Mouse (Mus musculus) forebrain, embryonic 14.5 days (tissue): ENCODE data around the gene Iqschfp. TPM values are rescaled to one million over a fixed set of nuclear protein-coding genes. Genes with fewer than 3 reads are reported as not detected.

Source experiments
- ATAC-seq: fragments of 200-750 bp; cut with Nextera tagmentation; 2 replicates; pipeline ENCODE4 v1.8.0; 2017; ENCODE audit warnings: mild to moderate bottlenecking, moderate library complexity
- DNase-seq: peaks from one replicate; pipeline ENCODE4 v3.0.0-alpha.2; 2015; ENCODE audit warnings: low spot score
- H3K27ac ChIP-seq: fragments of 300-500 bp; sonication (generic); 2 replicates; pipeline ENCODE4 v1.5.1; 2014; ENCODE audit warnings: low read depth, mild to moderate bottlenecking, control low read depth, low read length, moderate library complexity
- H3K27me3 ChIP-seq: fragments of 300-500 bp; sonication (generic); replicated peaks from 2 replicates; pipeline ENCODE4 v1.6.1; 2014; ENCODE audit warnings: low read length, control low read depth, mixed read lengths; ENCODE audit not compliant: control insufficient read depth, insufficient read depth
- H3K36me3 ChIP-seq: fragments of 300-500 bp; sonication (generic); 2 replicates; pipeline ENCODE4 v1.6.1; 2014; ENCODE audit warnings: low read length, control low read depth; ENCODE audit not compliant: control insufficient read depth, insufficient read depth
- H3K4me1 ChIP-seq: fragments of 300-500 bp; sonication (generic); 2 replicates; pipeline ENCODE4 v1.6.1; 2014; ENCODE audit warnings: antibody characterized with exemption, low read length, control low read depth; ENCODE audit not compliant: control insufficient read depth, insufficient read depth
- H3K4me2 ChIP-seq: fragments of 300-500 bp; sonication (generic); 2 replicates; pipeline ENCODE4 v1.6.1; 2014; ENCODE audit warnings: mild to moderate bottlenecking, control low read depth, low read length
- H3K4me3 ChIP-seq: fragments of 300-500 bp; sonication (generic); 2 replicates; pipeline ENCODE4 v1.5.1; 2014; ENCODE audit warnings: low read depth, low read length, control low read depth
- H3K9ac ChIP-seq: fragments of 300-500 bp; sonication (generic); 2 replicates; pipeline ENCODE4 v1.6.1; 2014; ENCODE audit warnings: mild to moderate bottlenecking, low read length, control low read depth, moderate library complexity
- H3K9me3 ChIP-seq: fragments of 300-500 bp; sonication (generic); replicated peaks from 2 replicates; pipeline ENCODE4 v1.6.1; 2016; ENCODE audit warnings: low read length, control low read depth, mixed read lengths; ENCODE audit not compliant: control insufficient read depth
- WGBS: fragments of 180-500 bp; shearing (Covaris S2); extraction: QIAGEN DNeasy Blood & Tissue Kit; methylation state at CpG from one replicate; pipeline ENCODE4 v1.1.7; 2014; 5-methylcytosine and 5-hydroxymethylcytosine counted together
- polyA plus RNA-seq: library from polyadenylated mRNA; unstranded; fragments of >200 nt; fragmentation: Nextera tagmentation; extraction: Ambion mirVana; gene quantifications from 2 replicates; pipeline ENCODE4 v1.2.1, GENCODE M21; 2014

Iqschfp gene
- polyA plus RNA-seq, 1 experiment from 2014 or later, result 2.8 TPM

GRCm38 (mm10) chr3:68284500-68284899, 392.5 kb downstream of the Iqschfp start:
- Histone ChIP-seq H3K27me3 (no peaks in the 10 kb centered on the region), H3K9ac (no peak overlapping the region), H3K36me3 (no peaks in the 10 kb centered on the region), H3K4me2 (no peak overlapping the region), H3K27ac (no peak overlapping the region), H3K4me1 (peaks cover 10% of the 10 kb centered on the region; the same call in 1 of the 2 replicates), H3K4me3 (no peak overlapping the region), H3K9me3 (no peaks in the 10 kb centered on the region)
- ATAC-seq (no peak), DNase-seq (peak; percentile 43)
- 49% methylated on average over 2 of the region's 2 CpGs for WGBS

GRCm38 (mm10) chr3:68296752-68297151, 404.7 kb downstream of the Iqschfp start:
- H3K4me1 ChIP-seq, result no peaks in the 10 kb centered on the region
- DNase-seq (no peak), ATAC-seq (no peak)
- no peaks in the 10 kb centered on the region for H3K9me3 ChIP-seq
- 82% methylated on average over 7 of the region's 7 CpGs for WGBS
- no peak overlapping the region for H3K27ac ChIP-seq
- no peak overlapping the region for H3K9ac ChIP-seq
- H3K4me2 ChIP-seq, result no peak overlapping the region
- H3K27me3 ChIP-seq, result no peaks in the 10 kb centered on the region
- H3K4me3 ChIP-seq, result no peak overlapping the region
- H3K36me3 ChIP-seq, result no peaks in the 10 kb centered on the region

DNA sequence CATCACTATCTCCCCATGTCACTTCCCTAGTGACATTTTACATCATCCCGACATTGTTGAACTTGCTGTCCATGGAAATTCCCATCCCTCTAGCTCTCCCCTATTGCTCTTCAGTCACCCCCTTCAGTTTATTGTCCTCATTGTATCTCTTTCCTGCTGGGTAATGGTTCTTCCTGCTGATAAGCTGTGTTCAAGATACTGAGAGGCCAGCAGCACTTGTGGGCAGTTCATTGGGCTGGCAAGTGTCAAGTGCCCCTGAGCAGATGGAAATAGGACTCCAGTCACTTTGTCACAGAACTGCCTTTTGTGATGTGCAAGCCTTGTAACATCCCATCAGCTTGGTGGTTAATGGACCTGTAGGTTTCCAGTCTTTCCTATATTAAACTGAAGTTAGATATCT, 413.6 kb downstream of the Iqschfp start:
- H3K9me3 ChIP-seq, result no peaks in the 10 kb centered on the region
- H3K36me3 ChIP-seq, result no peaks in the 10 kb centered on the region
- H3K4me1 ChIP-seq, result no peaks in the 10 kb centered on the region
- 67% methylated on average over 1 of the region's 1 CpGs for WGBS
- no peak overlapping the region for H3K9ac ChIP-seq
- H3K4me3 ChIP-seq, result no peak overlapping the region
- DNase-seq, result no peak
- no peak for ATAC-seq
- no peaks in the 10 kb centered on the region for H3K27me3 ChIP-seq
- no peak overlapping the region for H3K4me2 ChIP-seq
- no peak overlapping the region for H3K27ac ChIP-seq

GRCm38 (mm10) chr3:68306726-68307125, 414.7 kb downstream of the Iqschfp start:
- WGBS, result 18% methylated on average over 4 of the region's 4 CpGs
- ATAC-seq (no peak), DNase-seq (no peak)
- Histone ChIP-seq H3K9me3 (no peaks in the 10 kb centered on the region), H3K4me2 (no peak overlapping the region), H3K9ac (no peak overlapping the region), H3K36me3 (no peaks in the 10 kb centered on the region), H3K4me3 (no peak overlapping the region), H3K27me3 (no peaks in the 10 kb centered on the region), H3K4me1 (no peaks in the 10 kb centered on the region), H3K27ac (no peak overlapping the region)

GRCm38 (mm10) chr3:68325575-68325974, 433.5 kb downstream of the Iqschfp start:
- Histone ChIP-seq H3K9ac (no peak overlapping the region), H3K27ac (no peak overlapping the region), H3K27me3 (no peaks in the 10 kb centered on the region), H3K4me1 (no peaks in the 10 kb centered on the region), H3K36me3 (no peaks in the 10 kb centered on the region), H3K9me3 (no peaks in the 10 kb centered on the region), H3K4me3 (no peak overlapping the region), H3K4me2 (no peak overlapping the region)
- no peak for ATAC-seq
- 78% methylated on average over 6 of the region's 6 CpGs for WGBS
- DNase-seq, result no peak

GRCm38 (mm10) chr3:68332515-68332914, 440.5 kb downstream of the Iqschfp start:
- Histone ChIP-seq H3K27me3 (no peaks in the 10 kb centered on the region), H3K27ac (no peak overlapping the region), H3K36me3 (no peaks in the 10 kb centered on the region), H3K9me3 (no peaks in the 10 kb centered on the region), H3K4me1 (no peaks in the 10 kb centered on the region), H3K4me2 (no peak overlapping the region), H3K4me3 (no peak overlapping the region), H3K9ac (no peak overlapping the region)
- DNase-seq (peak; percentile 14), ATAC-seq (no peak)
- WGBS, result 53% methylated on average over 2 of the region's 2 CpGs

- no peaks in the 10 kb centered on the region for H3K36me3 ChIP-seq
- ATAC-seq, result no peak
- no peak overlapping the region for H3K9ac ChIP-seq
- H3K27me3 ChIP-seq, result no peaks in the 10 kb centered on the region
- H3K9me3 ChIP-seq, result no peaks in the 10 kb centered on the region
- DNase-seq, result no peak
- 93% methylated on average over 4 of the region's 4 CpGs for WGBS
- no peak overlapping the region for H3K4me3 ChIP-seq
- H3K27ac ChIP-seq, result no peak overlapping the region
- H3K4me2 ChIP-seq, result no peak overlapping the region
- H3K4me1 ChIP-seq, result no peaks in the 10 kb centered on the region
Observed at GRCm38 (mm10) chr3:68335501-68335900, 443.5 kb downstream of the Iqschfp start.

DNA sequence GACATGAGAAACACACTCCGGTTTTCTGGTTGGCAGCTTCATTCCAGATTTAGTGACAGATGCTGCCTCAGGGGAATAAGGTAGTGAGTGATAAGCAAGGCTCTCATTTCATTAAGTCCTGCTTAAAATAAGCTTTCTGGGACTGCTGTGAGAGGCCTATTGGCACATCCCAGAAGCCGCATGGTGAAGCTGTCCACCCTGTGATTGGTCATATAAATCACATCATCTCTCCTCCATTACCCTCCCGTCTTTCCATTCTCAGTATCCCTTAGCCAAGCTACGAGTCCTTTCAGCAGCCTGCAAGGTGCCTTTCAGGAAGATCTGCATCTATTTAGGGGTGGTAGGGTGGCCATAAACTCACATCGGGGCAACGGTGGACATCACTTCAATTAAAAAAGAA, 458.6 kb downstream of the Iqschfp start:
- Histone ChIP-seq H3K27me3 (no peaks in the 10 kb centered on the region), H3K4me2 (no peak overlapping the region), H3K36me3 (no peaks in the 10 kb centered on the region), H3K27ac (no peak overlapping the region), H3K4me3 (no peak overlapping the region), H3K9me3 (no peaks in the 10 kb centered on the region), H3K4me1 (no peaks in the 10 kb centered on the region), H3K9ac (no peak overlapping the region)
- no peak for ATAC-seq
- WGBS, result 87% methylated on average over 6 of the region's 6 CpGs
- no peak for DNase-seq

GRCm38 (mm10) chr3:68351461-68351860, 459.4 kb downstream of the Iqschfp start:
- no peak for ATAC-seq
- WGBS, result 61% methylated on average over 3 of the region's 3 CpGs
- no peak overlapping the region for H3K9ac ChIP-seq
- no peak for DNase-seq
- no peak overlapping the region for H3K4me3 ChIP-seq
- H3K36me3 ChIP-seq, result no peaks in the 10 kb centered on the region
- H3K9me3 ChIP-seq, result no peaks in the 10 kb centered on the region
- no peaks in the 10 kb centered on the region for H3K4me1 ChIP-seq
- H3K4me2 ChIP-seq, result no peak overlapping the region
- no peaks in the 10 kb centered on the region for H3K27me3 ChIP-seq
- no peak overlapping the region for H3K27ac ChIP-seq
